In genomic region chr3:108282401-108283240, GRCm38 (mm10) we compare ENCODE assay signal across 8 mouse cellular contexts. TPM values are rescaled to one million over a fixed set of nuclear protein-coding genes. Genes with fewer than 3 reads are reported as not detected.
DNase-seq lines count a peak whose midpoint lies in the region; ATAC-seq and TF ChIP-seq lines count a peak whose summit lies in the region.

No protein-coding gene starts in this region.

- no peak for DNase-seq in kidney, postnatal 10 days
- DNase-seq in heart, embryonic 10.5 days (ENCODE audit: low spot score): no peak
- peak; percentile 50 for DNase-seq in naive thymus-derived CD4-positive, alpha-beta T cell, adult 2 months (ENCODE audit: low read depth)
- no peak for DNase-seq in cerebellum, postnatal 25 days
- DNase-seq in cerebellum, adult 8-10 months: no peak

- no peaks in the 10 kb centered on the region for H3K9me3 ChIP-seq in kidney, embryonic 14.5 days (ENCODE audit: control insufficient read depth, low read length)
- no peaks in the 10 kb centered on the region for H3K9me3 ChIP-seq in heart, embryonic 10.5 days
- H3K9me3 ChIP-seq in limb, embryonic 15.5 days: no peaks in the 10 kb centered on the region

- H3K36me3 ChIP-seq in kidney, embryonic 14.5 days (ENCODE audit: control insufficient read depth, insufficient read depth, low read length): peaks cover 18% of the 10 kb centered on the region; the same call in 1 of the 2 replicates
- peaks cover 22% of the 10 kb centered on the region for H3K36me3 ChIP-seq in heart, embryonic 10.5 days
- H3K36me3 ChIP-seq in limb, embryonic 15.5 days: peaks cover 13% of the 10 kb centered on the region

- peak overlapping the region; percentile 81 for H3K27ac ChIP-seq in kidney, embryonic 14.5 days (ENCODE audit: low read depth, low read length)
- peak overlapping the region; percentile 46 for H3K27ac ChIP-seq in bone marrow macrophage, adult 2 months (ENCODE audit: insufficient read depth, low read depth, low read length)
- H3K27ac ChIP-seq in heart, embryonic 10.5 days: peak overlapping the region; percentile 92
- H3K27ac ChIP-seq in limb, embryonic 15.5 days: peak overlapping the region; percentile 80

- no peaks in the 10 kb centered on the region for H3K27me3 ChIP-seq in kidney, embryonic 14.5 days (ENCODE audit: control insufficient read depth, insufficient read depth, low read length)
- H3K27me3 ChIP-seq in heart, embryonic 10.5 days (ENCODE audit: insufficient read depth, poor library complexity, severe bottlenecking): no peaks in the 10 kb centered on the region
- H3K27me3 ChIP-seq in limb, embryonic 15.5 days: no peaks in the 10 kb centered on the region

- peak overlapping the region; percentile 96 for H3K4me2 ChIP-seq in kidney, embryonic 14.5 days (replicated peaks; ENCODE audit: low read depth, low read length)
- peak overlapping the region; percentile 97; the same call in 1 of the 2 replicates for H3K4me2 ChIP-seq in limb, embryonic 15.5 days

- 25% methylated on average over 12 of the region's 12 CpGs for WGBS in kidney, embryonic 14.5 days
- 33% methylated on average over 12 of the region's 12 CpGs for WGBS in heart, embryonic 10.5 days
- 24% methylated on average over 12 of the region's 12 CpGs for whole genome bisulfite sequencing in limb, embryonic 15.5 days

- 0 out of 2 replicates have a peak overlapping the region, but pooled peaks have one; percentile 31 for H3K9ac ChIP-seq in kidney, embryonic 14.5 days (ENCODE audit: low read depth, low read length)
- no peak overlapping the region for H3K9ac ChIP-seq in limb, embryonic 15.5 days

- H3K4me3 ChIP-seq in kidney, embryonic 14.5 days (ENCODE audit: low read length): peak overlapping the region; percentile 83
- peak overlapping the region; percentile 4; the same call in 1 of the 2 replicates for H3K4me3 ChIP-seq in bone marrow macrophage, adult 2 months (ENCODE audit: insufficient read depth, low read length)
- H3K4me3 ChIP-seq in heart, embryonic 10.5 days: peak overlapping the region; percentile 97
- H3K4me3 ChIP-seq in limb, embryonic 15.5 days: peak overlapping the region; percentile 87

- no peak for TF ChIP-seq POLR2A in bone marrow macrophage, adult 2 months (IDR thresholded peaks at IDR 0.05; ENCODE audit: borderline replicate concordance, low read depth, low read length)

- peaks cover 34% of the 10 kb centered on the region for H3K4me1 ChIP-seq in kidney, embryonic 14.5 days (ENCODE audit: control insufficient read depth, insufficient read depth, low read length)
- peaks cover 34% of the 10 kb centered on the region for H3K4me1 ChIP-seq in bone marrow macrophage, adult 2 months (ENCODE audit: control insufficient read depth, insufficient read depth, low read length)
- peaks cover 38% of the 10 kb centered on the region for H3K4me1 ChIP-seq in heart, embryonic 10.5 days
- H3K4me1 ChIP-seq in limb, embryonic 15.5 days: peaks cover 23% of the 10 kb centered on the region

- TF ChIP-seq CTCF in bone marrow macrophage, adult 2 months (IDR thresholded peaks at IDR 0.05; ENCODE audit: low read depth, low read length): no peak

- ATAC-seq in kidney, embryonic 14.5 days (ENCODE audit: low FRiP score, low TSS enrichment): no peak
- no peak for ATAC-seq in limb, embryonic 15.5 days (ENCODE audit: insufficient number of reproducible peaks, low FRiP score, low TSS enrichment, low read depth)

RNA-seq across cellular contexts. Expression of gene Sort1, which starts 1.3 kb away (rescaled TPM):
- 10.0 and 17.8 TPM in 2 replicates for polyA plus RNA-seq in kidney, embryonic 14.5 days (2014; fragmentation: Nextera tagmentation; extraction: Ambion mirVana)
- 30.0 and 33.3 TPM in 2 replicates for polyA plus RNA-seq in bone marrow macrophage, adult 2 months (2012; ENCODE audit: insufficient read depth, insufficient read length, missing spikeins)
- polyA plus RNA-seq in heart, embryonic 10.5 days (2016; fragmentation: Nextera tagmentation; extraction: Ambion mirVana): 15.1 and 26.4 TPM in 2 replicates
- polyA plus RNA-seq in limb, embryonic 15.5 days (2015; fragmentation: Nextera tagmentation; extraction: Ambion mirVana): 10.2 and 12.8 TPM in 2 replicates

RNA-seq across cellular contexts. Expression of gene Psma5, which starts 25.9 kb away (rescaled TPM):
- 327 and 365 TPM in 2 replicates for polyA plus RNA-seq in kidney, embryonic 14.5 days (2014; fragmentation: Nextera tagmentation; extraction: Ambion mirVana)
- 128 and 156 TPM in 2 replicates for polyA plus RNA-seq in bone marrow macrophage, adult 2 months (2012; ENCODE audit: insufficient read depth, insufficient read length, missing spikeins)
- polyA plus RNA-seq in heart, embryonic 10.5 days (2016; fragmentation: Nextera tagmentation; extraction: Ambion mirVana): 280 and 324 TPM in 2 replicates
- polyA plus RNA-seq in limb, embryonic 15.5 days (2015; fragmentation: Nextera tagmentation; extraction: Ambion mirVana): 254 and 257 TPM in 2 replicates

RNA-seq across cellular contexts. Expression of gene Sypl2, which starts 56.2 kb away (rescaled TPM):
- 2.9 and 4.7 TPM in 2 replicates for polyA plus RNA-seq in kidney, embryonic 14.5 days (2014; fragmentation: Nextera tagmentation; extraction: Ambion mirVana)
- not detected in 2 replicates for polyA plus RNA-seq in bone marrow macrophage, adult 2 months (2012; ENCODE audit: insufficient read depth, insufficient read length, missing spikeins)
- polyA plus RNA-seq in heart, embryonic 10.5 days (2016; fragmentation: Nextera tagmentation; extraction: Ambion mirVana): 0.39 and 1.0 TPM in 2 replicates
- polyA plus RNA-seq in limb, embryonic 15.5 days (2015; fragmentation: Nextera tagmentation; extraction: Ambion mirVana): 2.8 and 7.6 TPM in 2 replicates

Comparison
In these comparisons a context has a peak if more than half of its experiments do, and no peak if none do; other contexts are left out.
1. H3K4me3 ChIP-seq: peak in every context shown above with its lines; median percentile 97 in heart, embryonic 10.5 days; 87 in limb, embryonic 15.5 days; 83 in kidney, embryonic 14.5 days; 4 in bone marrow macrophage, adult 2 months.